Mouse (Mus musculus): ENCODE data around the gene Slc35f2. TPM values are rescaled to one million over a fixed set of nuclear protein-coding genes. Genes with fewer than 3 reads are reported as not detected.

The Slc35f2 gene
- total RNA-seq, 2 experiments from 2014 or later: 0.25 TPM; not detected in 1

GRCm38 (mm10) chr9:53825318-53825717, 54.0 kb downstream of the Slc35f2 start:
- no peak for DNase-seq (ENCODE audit: low spot score in 2 of 2)

- peak in 1 of 2 experiments; percentile 19 for DNase-seq (ENCODE audit: low spot score in 2 of 2)
These were observed 57.9 kb downstream of the Slc35f2 start for GRCm38 (mm10) chr9:53829081-53829865.

GRCm38 (mm10) chr9:53829866-53830209, 58.5 kb downstream of the Slc35f2 start:
- no peak for DNase-seq (ENCODE audit: low spot score in 2 of 2)

- no peak for DNase-seq (ENCODE audit: low spot score in 2 of 2)
These were observed 63.7 kb downstream of the Slc35f2 start for GRCm38 (mm10) chr9:53835039-53835438.

- no peak for DNase-seq (ENCODE audit: low spot score in 2 of 2)
These were observed 64.6 kb downstream of the Slc35f2 start for GRCm38 (mm10) chr9:53835976-53836375.

GRCm38 (mm10) chr9:53838816-53839215, 67.5 kb downstream of the Slc35f2 start:
- DNase-seq (ENCODE audit: low spot score in 2 of 2): no peak

GRCm38 (mm10) chr9:53848548-53848947, 77.2 kb downstream of the Slc35f2 start:
- no peak for DNase-seq (ENCODE audit: low spot score in 2 of 2)

- no peak for DNase-seq (ENCODE audit: low spot score in 2 of 2)
These were observed 78.5 kb downstream of the Slc35f2 start, which contains the start of gene Sln for GRCm38 (mm10) chr9:53849864-53850263. Gene Sln, plus strand, starts transcription at chr9:53850164.

- DNase-seq (ENCODE audit: low spot score in 2 of 2): peak in 1 of 2 experiments; percentile 56
These were observed 80.8 kb downstream of the Slc35f2 start for GRCm38 (mm10) chr9:53852158-53852557.

GRCm38 (mm10) chr9:53853672-53854071, 82.3 kb downstream of the Slc35f2 start:
- DNase-seq (ENCODE audit: low spot score in 2 of 2): no peak

GRCm38 (mm10) chr9:53854525-53854924, 83.2 kb downstream of the Slc35f2 start:
- DNase-seq (ENCODE audit: low spot score in 2 of 2): no peak

- DNase-seq (ENCODE audit: low spot score in 2 of 2): no peak
These were observed 86.5 kb downstream of the Slc35f2 start for GRCm38 (mm10) chr9:53857864-53858263.

Other genes with a start within 250 kb of the Slc35f2 start
- 10 to 100 TPM; 15.2 to 16.6 TPM for gene Atm, start 234.8 kb upstream of the Slc35f2 start, total RNA-seq (2021)
- gene Npat, start 234.5 kb upstream of the Slc35f2 start, total RNA-seq (2021): 10 to 100 TPM; 11.9 to 14.2 TPM
- gene Acat1, start 161.2 kb upstream of the Slc35f2 start, total RNA-seq (2021): 100 to 1,000 TPM; 144 to 150 TPM
- 10 to 100 TPM; 43.7 to 46.1 TPM for gene Cul5, start 101.5 kb upstream of the Slc35f2 start, total RNA-seq (2021)
- gene Rab39, start 65.3 kb upstream of the Slc35f2 start, total RNA-seq (2021): under 1 TPM; 0.10 to 0.15 TPM
- gene Sln, start 78.6 kb downstream of the Slc35f2 start, total RNA-seq (2021): 100 to 1,000 TPM; 183 to 236 TPM
- gene Elmod1, start 203.8 kb downstream of the Slc35f2 start, total RNA-seq (2021): not detected

Measured in gastrocnemius, postnatal 4 days (tissue).